Mouse (Mus musculus) forebrain, embryonic 10.5 days (tissue): ENCODE results near the gene Il6st. TPM values are rescaled to one million over a fixed set of nuclear protein-coding genes. Genes with fewer than 3 reads are reported as not detected.
"Not testable (repeated sequence)": the region's sequence is repeated elsewhere in the genome, so short reads cannot be mapped to it uniquely, and the experiment has no call there.

ENCODE experiments used
- DNase-seq: peaks from one replicate; pipeline ENCODE4 v3.0.0-alpha.2; 2017; ENCODE audit warnings: low spot score; ENCODE audit errors: extremely low spot score
- H3K27ac ChIP-seq: fragments of 300-500 bp; sonication (generic); 2 replicates; pipeline ENCODE4 v1.5.1; 2016; ENCODE audit warnings: mild to moderate bottlenecking
- H3K27me3 ChIP-seq: fragments of 300-500 bp; sonication (generic); 2 replicates; pipeline ENCODE4 v1.6.1; 2016; ENCODE audit warnings: mild to moderate bottlenecking; ENCODE audit not compliant: poor library complexity, severe bottlenecking
- H3K36me3 ChIP-seq: fragments of 300-500 bp; sonication (generic); replicated peaks from 2 replicates; pipeline ENCODE4 v1.6.1; 2016; ENCODE audit warnings: mild to moderate bottlenecking, moderate library complexity
- H3K4me1 ChIP-seq: fragments of 300-500 bp; sonication (generic); 2 replicates; pipeline ENCODE4 v1.6.1; 2016
- H3K4me3 ChIP-seq: fragments of 300-500 bp; sonication (generic); 2 replicates; pipeline ENCODE4 v1.5.1; 2016; ENCODE audit warnings: mild to moderate bottlenecking, moderate library complexity
- H3K9me3 ChIP-seq: fragments of 300-500 bp; sonication (generic); 2 replicates; pipeline ENCODE4 v1.6.1; 2016; ENCODE audit warnings: mild to moderate bottlenecking, moderate library complexity
- WGBS: fragments of 180-500 bp; shearing (Covaris S2); methylation state at CpG from one replicate; pipeline ENCODE4 v1.1.7; 2016; 5-methylcytosine and 5-hydroxymethylcytosine counted together
- polyA plus RNA-seq: library from polyadenylated mRNA; unstranded; fragments of >200 nt; fragmentation: Nextera tagmentation; extraction: Ambion mirVana; gene quantifications from 2 replicates; pipeline ENCODE4 v1.2.1, GENCODE M21; 2016

Il6st gene
- 20.1 and 20.4 TPM in 2 replicates for polyA plus RNA-seq

- peaks cover 30% of the 10 kb centered on the region for H3K4me1 ChIP-seq
Measured at GRCm38 (mm10) chr13:112463868-112464625, at the start of gene Il6st. Il6st (plus strand) TSS chr13:112464070.

GRCm38 (mm10) chr13:112415896-112416295 is 48.0 kb upstream of the Il6st start:
- H3K9me3 ChIP-seq: no peaks in the 10 kb centered on the region
- no peak for DNase-seq
- 76% methylated on average over 6 of the region's 6 CpGs for WGBS
- no peak overlapping the region for H3K4me3 ChIP-seq
- H3K4me1 ChIP-seq: peaks cover 19% of the 10 kb centered on the region
- peak overlapping the region; percentile 76 for H3K27ac ChIP-seq
- H3K27me3 ChIP-seq: no peaks in the 10 kb centered on the region
- no peaks in the 10 kb centered on the region for H3K36me3 ChIP-seq

More at GRCm38 (mm10) chr13:112463868-112464625, at the start of gene Il6st:
- under 1% methylated on average over 84 of the region's 85 CpGs for WGBS
- H3K9me3 ChIP-seq: no peaks in the 10 kb centered on the region
- H3K27ac ChIP-seq: peak within 1 kb of the TSS; percentile 94
- no peaks in the 10 kb centered on the region; the same call in 1 of the 2 replicates for H3K36me3 ChIP-seq
- peak; percentile 95 for DNase-seq
- peaks cover 10% of the 10 kb centered on the region; the same call in 1 of the 2 replicates for H3K27me3 ChIP-seq
- peak within 1 kb of the TSS; percentile 95 for H3K4me3 ChIP-seq

- H3K9me3 ChIP-seq: no peaks in the 10 kb centered on the region
- no peak for DNase-seq
- H3K4me1 ChIP-seq: peaks cover 19% of the 10 kb centered on the region
- H3K4me3 ChIP-seq: no peak overlapping the region; the same call in 1 of the 2 replicates
- H3K27ac ChIP-seq: peak overlapping the region; percentile 76
- H3K36me3 ChIP-seq: no peaks in the 10 kb centered on the region
- no peaks in the 10 kb centered on the region for H3K27me3 ChIP-seq
- 21% methylated on average over 8 of the region's 8 CpGs for WGBS
Measured at GRCm38 (mm10) chr13:112416410-112417162, 47.3 kb upstream of the Il6st start.

GRCm38 (mm10) chr13:112417163-112417523 is 46.7 kb upstream of the Il6st start:
- Histone ChIP-seq H3K27ac (peak overlapping the region; percentile 76; the same call in 1 of the 2 replicates), H3K4me3 (no peak overlapping the region), H3K27me3 (no peaks in the 10 kb centered on the region), H3K9me3 (no peaks in the 10 kb centered on the region), H3K4me1 (peaks cover 19% of the 10 kb centered on the region), H3K36me3 (no peaks in the 10 kb centered on the region)
- DNase-seq: peak; percentile 31
- 36% methylated on average over 4 of the region's 4 CpGs for WGBS

- Histone ChIP-seq H3K36me3 (no peaks in the 10 kb centered on the region), H3K27ac (0 out of 2 replicates have a peak overlapping the region, but pooled peaks have one; percentile 1), H3K4me3 (no peak overlapping the region), H3K4me1 (peaks cover 19% of the 10 kb centered on the region), H3K27me3 (no peaks in the 10 kb centered on the region), H3K9me3 (no peaks in the 10 kb centered on the region)
- DNase-seq: no peak
- 88% methylated on average over 2 of the region's 2 CpGs for WGBS
Measured at GRCm38 (mm10) chr13:112417861-112418423, 45.9 kb upstream of the Il6st start.

- no peak for DNase-seq
- WGBS: 92% methylated on average over 4 of the region's 4 CpGs
- no peaks in the 10 kb centered on the region for H3K9me3 ChIP-seq
- H3K27me3 ChIP-seq: no peaks in the 10 kb centered on the region
- peaks cover 19% of the 10 kb centered on the region for H3K4me1 ChIP-seq
- no peak overlapping the region for H3K27ac ChIP-seq
- no peak overlapping the region for H3K4me3 ChIP-seq
- no peaks in the 10 kb centered on the region for H3K36me3 ChIP-seq
Measured at GRCm38 (mm10) chr13:112418595-112418994, 45.3 kb upstream of the Il6st start.

GRCm38 (mm10) chr13:112424212-112424611 is 39.7 kb upstream of the Il6st start:
- H3K36me3 ChIP-seq: no peaks in the 10 kb centered on the region
- H3K4me1 ChIP-seq: no peaks in the 10 kb centered on the region
- no peaks in the 10 kb centered on the region for H3K27me3 ChIP-seq
- H3K9me3 ChIP-seq: no peaks in the 10 kb centered on the region
- H3K4me3 ChIP-seq: no peak overlapping the region
- WGBS: 88% methylated on average over 2 of the region's 2 CpGs
- no peak for DNase-seq
- H3K27ac ChIP-seq: no peak overlapping the region

- no peak for DNase-seq
- 91% methylated on average over 7 of the region's 7 CpGs for WGBS
Measured at GRCm38 (mm10) chr13:112424635-112425034, 39.2 kb upstream of the Il6st start.

GRCm38 (mm10) chr13:112425181-112425654 is 38.7 kb upstream of the Il6st start:
- H3K27me3 ChIP-seq: no peaks in the 10 kb centered on the region
- DNase-seq: no peak
- no peaks in the 10 kb centered on the region for H3K9me3 ChIP-seq
- no peak overlapping the region for H3K27ac ChIP-seq
- no peaks in the 10 kb centered on the region for H3K4me1 ChIP-seq
- H3K36me3 ChIP-seq: no peaks in the 10 kb centered on the region
- no peak overlapping the region for H3K4me3 ChIP-seq
- WGBS: 81% methylated on average over 8 of the region's 8 CpGs

More at GRCm38 (mm10) chr13:112424635-112425034, 39.2 kb upstream of the Il6st start:
- Histone ChIP-seq H3K27me3 (no peaks in the 10 kb centered on the region), H3K4me3 (no peak overlapping the region), H3K27ac (no peak overlapping the region), H3K36me3 (no peaks in the 10 kb centered on the region), H3K4me1 (no peaks in the 10 kb centered on the region), H3K9me3 (no peaks in the 10 kb centered on the region)

- Histone ChIP-seq H3K27me3 (no peaks in the 10 kb centered on the region), H3K4me1 (no peaks in the 10 kb centered on the region), H3K4me3 (no peak overlapping the region), H3K9me3 (no peaks in the 10 kb centered on the region), H3K36me3 (no peaks in the 10 kb centered on the region), H3K27ac (0 out of 2 replicates have a peak overlapping the region, but pooled peaks have one; percentile 51)
- no peak for DNase-seq
- WGBS: 81% methylated on average over 13 of the region's 13 CpGs
Measured at GRCm38 (mm10) chr13:112426265-112427135, 37.4 kb upstream of the Il6st start.

GRCm38 (mm10) chr13:112427136-112427470 is 36.8 kb upstream of the Il6st start:
- H3K4me1 ChIP-seq, H3K9me3 ChIP-seq, H3K27me3 ChIP-seq, H3K4me3 ChIP-seq, H3K27ac ChIP-seq, H3K36me3 ChIP-seq, DNase-seq: not testable (repeated sequence)
- 93% methylated on average over 4 of the region's 4 CpGs for WGBS

- Histone ChIP-seq H3K4me1 (no peaks in the 10 kb centered on the region), H3K4me3 (no peak overlapping the region), H3K27ac (no peak overlapping the region), H3K9me3 (no peaks in the 10 kb centered on the region), H3K36me3 (no peaks in the 10 kb centered on the region), H3K27me3 (no peaks in the 10 kb centered on the region)
- DNase-seq: no peak
- WGBS: 93% methylated on average over 15 of the region's 15 CpGs
Measured at GRCm38 (mm10) chr13:112427521-112427920, 36.3 kb upstream of the Il6st start.
